Mouse (Mus musculus) lung, postnatal 0 days (tissue): ENCODE measurements at regions not wholly inside any gene's neighbourhood (a gene's known extent, or its start where the extent isn't known, plus 50 kb on each side); places are given as distances from the start of the nearest gene placed in this dataset.

ENCODE experiments used
- CTCF ChIP-seq: IDR thresholded peaks from 2 replicates; pipeline ENCODE4 v1.5.1; 2016; ENCODE audit warnings: antibody characterized with exemption, mild to moderate bottlenecking
- EP300 ChIP-seq: IDR thresholded peaks from 2 replicates; pipeline ENCODE4 v1.6.1; 2016; ENCODE audit warnings: antibody characterized with exemption, mild to moderate bottlenecking, control low read depth

- TF ChIP-seq CTCF (no peak), EP300 (no peak)
These were observed 251.6 kb downstream of the Dmrt2 start for GRCm38 (mm10) chr19:25923727-25924384.
